Mouse (Mus musculus) liver, embryonic 14.5 days (tissue): ENCODE measurements around the gene 4930595D18Rik. TPM values are rescaled to one million over a fixed set of nuclear protein-coding genes. Genes with fewer than 3 reads are reported as not detected.

Experiments used
- ATAC-seq: fragments of 200-750 bp; cut with Nextera tagmentation; 2 replicates; pipeline ENCODE4 v1.8.0; 2017; ENCODE audit warnings: moderate number of reproducible peaks, mild to moderate bottlenecking, moderate library complexity; ENCODE audit not compliant: insufficient read depth
- DNase-seq, 3 experiments: peaks; one replicate each; pipeline ENCODE4 v3.0.0-alpha.2; 2012 to 2013; ENCODE audit warnings: low read depth in 3 of 3, low spot score in 3 of 3
- H3K27ac ChIP-seq: fragments of 300-500 bp; sonication (generic); 2 replicates; pipeline ENCODE4 v1.5.1; 2014; ENCODE audit warnings: moderate library complexity, mild to moderate bottlenecking, control low read depth, inconsistent platforms
- H3K27me3 ChIP-seq: fragments of 300-500 bp; sonication (generic); 2 replicates; pipeline ENCODE4 v1.6.1; 2014; ENCODE audit warnings: mild to moderate bottlenecking, low read length, moderate library complexity; ENCODE audit not compliant: control insufficient read depth, insufficient read depth
- H3K36me3 ChIP-seq: fragments of 300-500 bp; sonication (generic); replicated peaks from 2 replicates; pipeline ENCODE4 v1.6.1; 2014; ENCODE audit warnings: low read depth; ENCODE audit not compliant: control insufficient read depth, insufficient read depth
- H3K4me1 ChIP-seq, 2 experiments: fragments of 200-500 bp in 1 of 2; fragments of 300-500 bp in 1 of 2; sonication (generic) in 1 of 2; replicated peaks; 2 replicates each; pipeline ENCODE4 v1.6.1; 2012 to 2014; ENCODE audit warnings: antibody characterized with exemption in 1 of 2, inconsistent platforms in 1 of 2, low read length in 1 of 2; ENCODE audit not compliant: control insufficient read depth in 2 of 2, insufficient read depth in 2 of 2
- H3K4me2 ChIP-seq: fragments of 300-500 bp; sonication (generic); 2 replicates; pipeline ENCODE4 v1.6.1; 2014; ENCODE audit warnings: low read depth, mild to moderate bottlenecking, control low read depth, moderate library complexity
- H3K4me3 ChIP-seq, 2 experiments: fragments of 200-500 bp in 1 of 2; fragments of 300-500 bp in 1 of 2; sonication (generic) in 1 of 2; 2 replicates each; pipeline ENCODE4 v1.5.1; 2012 to 2014; ENCODE audit warnings: low read depth in 2 of 2, low read length in 2 of 2, mild to moderate bottlenecking in 2 of 2, control low read depth in 1 of 2, inconsistent platforms in 1 of 2, moderate library complexity in 1 of 2; ENCODE audit not compliant: insufficient read depth in 1 of 2
- H3K9ac ChIP-seq: fragments of 300-500 bp; sonication (generic); replicated peaks from 2 replicates; pipeline ENCODE4 v1.6.1; 2014; ENCODE audit warnings: mild to moderate bottlenecking, control low read depth, moderate library complexity
- H3K9me3 ChIP-seq: fragments of 300-500 bp; sonication (generic); 2 replicates; pipeline ENCODE4 v1.6.1; 2016; ENCODE audit warnings: low read length, mixed read lengths; ENCODE audit not compliant: control insufficient read depth
- CTCF ChIP-seq: IDR thresholded peaks from 2 replicates; pipeline ENCODE4 v1.5.1; 2016; ENCODE audit warnings: antibody characterized with exemption, low read depth, control low read depth
- EP300 ChIP-seq: IDR thresholded peaks from 2 replicates; pipeline ENCODE4 v1.6.1; 2016; ENCODE audit warnings: antibody characterized with exemption, low read depth
- WGBS: fragments of 180-500 bp; shearing (Covaris S2); extraction: QIAGEN DNeasy Blood & Tissue Kit; methylation state at CpG from one replicate; pipeline ENCODE4 v1.1.7; 2014; ENCODE audit not compliant: insufficient replicate concordance; 5-methylcytosine and 5-hydroxymethylcytosine counted together
- polyA plus RNA-seq, 2 experiments: library from polyadenylated mRNA; depleted of rRNA in 1 of 2; stranded (reverse) in 1 of 2; unstranded in 1 of 2; fragments of >200 nt; fragmentation: Nextera tagmentation in 1 of 2; extraction: Ambion mirVana in 1 of 2; gene quantifications; 2 replicates each; pipeline versions ENCODE4 v1.2.1 to v1.2.3; 2012 to 2014

Gene 4930595D18Rik
- polyA plus RNA-seq, 2 experiments, result not detected

DNA sequence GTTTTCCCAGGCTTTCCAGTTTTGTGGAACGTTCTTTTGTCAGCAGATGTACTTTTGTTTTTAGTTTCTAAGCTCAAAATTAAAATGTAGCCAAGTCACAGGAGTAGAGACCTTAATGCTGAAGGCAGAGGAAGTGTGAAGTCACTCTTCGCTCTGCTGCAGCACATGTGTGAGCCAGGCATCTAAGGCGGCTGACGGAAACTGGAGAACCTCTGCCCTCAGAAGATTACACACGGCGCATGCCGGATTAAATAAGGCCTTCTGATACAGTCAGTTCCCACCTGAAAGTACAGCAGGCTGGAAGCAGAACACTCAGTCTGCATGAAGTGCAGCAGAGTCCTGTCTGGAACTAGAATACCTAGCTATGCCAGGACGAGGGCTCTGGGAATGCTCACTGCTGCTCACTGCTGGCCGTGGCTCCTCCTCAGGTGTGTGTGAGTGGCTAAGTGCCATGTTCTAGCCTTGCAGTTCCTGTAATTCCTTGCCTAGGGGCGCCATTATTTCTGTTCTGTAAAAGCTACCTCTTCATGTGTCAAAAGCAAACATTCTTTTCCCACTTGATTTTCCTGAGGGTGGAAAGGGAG lies 41.0 kb upstream of the 4930595D18Rik start:
- H3K4me2 ChIP-seq, result no peak overlapping the region
- ATAC-seq (no peak), DNase-seq (no peak)
- 67% methylated on average over 10 of the region's 10 CpGs for WGBS
- TF ChIP-seq CTCF (no peak), EP300 (no peak)
- no peaks in the 10 kb centered on the region for H3K27me3 ChIP-seq
- no peak overlapping the region for H3K9ac ChIP-seq
- no peaks in the 10 kb centered on the region for H3K4me1 ChIP-seq
- no peaks in the 10 kb centered on the region for H3K9me3 ChIP-seq
- no peaks in the 10 kb centered on the region for H3K36me3 ChIP-seq
- no peak overlapping the region for H3K4me3 ChIP-seq
- no peak overlapping the region for H3K27ac ChIP-seq

GRCm38 (mm10) chr12:111218867-111219266 lies 34.6 kb upstream of the 4930595D18Rik start:
- Histone ChIP-seq H3K4me3 (no peak overlapping the region), H3K4me2 (no peak overlapping the region), H3K27ac (no peak overlapping the region), H3K27me3 (no peaks in the 10 kb centered on the region), H3K9ac (no peak overlapping the region), H3K9me3 (no peaks in the 10 kb centered on the region), H3K36me3 (no peaks in the 10 kb centered on the region), H3K4me1 (no peaks in the 10 kb centered on the region)
- TF ChIP-seq EP300, result no peak
- TF ChIP-seq CTCF, result no peak
- ATAC-seq, result no peak
- WGBS, result 79% methylated on average over 6 of the region's 6 CpGs
- no peak for DNase-seq

DNA sequence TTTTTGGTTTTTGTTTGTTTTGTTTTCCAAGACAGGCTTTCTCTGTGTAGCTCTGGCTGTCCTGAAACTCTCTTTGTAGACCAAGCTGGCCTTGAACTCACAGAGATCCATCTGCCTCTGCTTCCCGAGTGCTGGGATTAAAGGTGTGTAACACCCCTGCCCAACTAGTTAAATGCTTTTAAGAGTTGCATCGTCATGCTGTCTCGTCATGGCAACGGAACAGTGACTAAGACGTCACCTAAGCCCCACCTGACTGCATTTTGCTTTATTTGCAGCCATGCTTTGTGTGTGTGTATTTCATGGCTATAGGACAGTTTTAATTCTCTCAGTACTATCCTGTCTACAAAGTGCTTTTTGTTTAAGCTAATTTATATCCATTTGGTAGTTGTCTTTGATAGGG lies 27.4 kb upstream of the 4930595D18Rik start:
- 66% methylated on average over 5 of the region's 5 CpGs for WGBS
- TF ChIP-seq EP300 (no peak), CTCF (no peak)

DNA sequence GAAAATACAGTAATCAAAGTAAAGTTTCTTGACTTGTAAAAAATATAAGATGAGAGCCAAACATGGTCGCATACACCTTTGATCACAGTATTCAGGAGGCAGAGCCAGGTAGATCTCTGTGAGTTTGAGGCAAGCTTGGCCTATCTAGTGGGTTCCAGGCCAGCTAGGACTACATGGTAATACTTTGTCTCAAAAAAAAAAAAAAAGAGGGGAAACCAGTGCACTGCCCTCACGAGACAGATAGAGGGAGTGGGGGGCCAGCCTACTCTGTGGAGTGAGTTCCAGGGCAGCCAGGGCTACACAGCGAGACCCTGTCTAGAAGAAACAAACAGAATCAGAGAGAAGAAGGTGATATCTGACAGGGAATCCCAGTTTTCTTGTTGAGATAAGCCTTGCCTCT lies 23.4 kb upstream of the 4930595D18Rik start:
- 58% methylated on average over 3 of the region's 3 CpGs for WGBS
- Histone ChIP-seq H3K27ac (no peak overlapping the region), H3K9ac (no peak overlapping the region), H3K27me3 (no peaks in the 10 kb centered on the region), H3K4me3 (no peak overlapping the region), H3K36me3 (no peaks in the 10 kb centered on the region), H3K9me3 (no peaks in the 10 kb centered on the region), H3K4me2 (no peak overlapping the region), H3K4me1 (no peaks in the 10 kb centered on the region; a peak in 1 of 4 replicates)
- no peak for DNase-seq
- ATAC-seq, result no peak
- TF ChIP-seq CTCF (no peak), EP300 (no peak)

More for the DNA sequence above, 27.4 kb upstream of the 4930595D18Rik start:
- no peak overlapping the region for H3K9ac ChIP-seq
- ATAC-seq, result no peak
- no peak overlapping the region for H3K4me2 ChIP-seq
- no peaks in the 10 kb centered on the region for H3K4me1 ChIP-seq
- H3K36me3 ChIP-seq, result no peaks in the 10 kb centered on the region
- H3K4me3 ChIP-seq, result no peak overlapping the region
- H3K27me3 ChIP-seq, result no peaks in the 10 kb centered on the region
- no peaks in the 10 kb centered on the region for H3K9me3 ChIP-seq
- no peak overlapping the region for H3K27ac ChIP-seq
- DNase-seq, result no peak

DNA sequence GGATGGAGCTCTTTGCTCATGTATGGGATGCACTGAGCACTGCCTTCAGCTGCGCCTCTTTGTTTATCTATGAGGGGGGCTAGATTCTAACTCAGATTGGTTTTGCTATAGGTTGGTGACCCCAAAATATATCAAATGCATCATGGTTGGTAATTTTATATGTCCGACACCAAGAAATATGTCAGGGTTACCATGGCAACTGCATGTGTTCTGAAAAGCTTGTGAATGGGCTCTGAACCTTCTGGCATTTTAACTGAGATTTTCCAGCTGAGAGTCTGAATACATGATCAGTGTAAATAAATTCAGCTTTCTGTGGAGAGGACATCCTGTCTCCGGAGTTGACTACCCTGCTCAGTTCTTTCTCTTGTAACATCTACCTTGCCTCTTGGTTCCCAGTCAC lies 19.7 kb upstream of the 4930595D18Rik start:
- Histone ChIP-seq H3K9me3 (no peaks in the 10 kb centered on the region), H3K9ac (no peak overlapping the region), H3K36me3 (no peaks in the 10 kb centered on the region), H3K4me3 (no peak overlapping the region), H3K4me2 (no peak overlapping the region), H3K27me3 (no peaks in the 10 kb centered on the region), H3K4me1 (no peaks in the 10 kb centered on the region; a peak in 1 of 4 replicates), H3K27ac (no peak overlapping the region)
- 75% methylated on average over 3 of the region's 3 CpGs for WGBS
- ATAC-seq (no peak), DNase-seq (no peak)
- TF ChIP-seq CTCF (no peak), EP300 (no peak)
